Mouse (Mus musculus): ENCODE measurements around the gene Vps26a. TPM values are rescaled to one million over a fixed set of nuclear protein-coding genes. Genes with fewer than 3 reads are reported as not detected.
A peak's percentile ranks its signal among the peaks of the same experiment; 100 is the strongest.

The Vps26a gene
- polyA plus RNA-seq, 1 experiment from 2014 or later: 63.8 TPM

- no peak for DNase-seq (ENCODE audit: low spot score)
These were observed 67.2 kb downstream of the Vps26a start for GRCm38 (mm10) chr10:62419422-62419821.

- DNase-seq (ENCODE audit: low spot score): no peak
These were observed 67.7 kb downstream of the Vps26a start for GRCm38 (mm10) chr10:62418831-62419356.

- no peak for DNase-seq (ENCODE audit: low spot score)
These were observed 73.0 kb downstream of the Vps26a start for GRCm38 (mm10) chr10:62413606-62413982.

GRCm38 (mm10) chr10:62412906-62413605, 73.5 kb downstream of the Vps26a start:
- DNase-seq (ENCODE audit: low spot score): no peak

- no peak for DNase-seq (ENCODE audit: low spot score)
These were observed 74.9 kb downstream of the Vps26a start for GRCm38 (mm10) chr10:62411431-62412410.

GRCm38 (mm10) chr10:62410943-62411342, 75.7 kb downstream of the Vps26a start:
- DNase-seq (ENCODE audit: low spot score): peak; percentile 60

Other genes starting within 250 kb of the Vps26a start
- 0.05 and 0.06 TPM in 2 replicates for gene Tacr2, start 234.4 kb downstream of the Vps26a start, polyA plus RNA-seq (2015; fragmentation: Nextera tagmentation; extraction: Ambion mirVana)
- 37.2 and 37.4 TPM in 2 replicates for gene Hk1, start 106.9 kb downstream of the Vps26a start, polyA plus RNA-seq (2015; fragmentation: Nextera tagmentation; extraction: Ambion mirVana)
- gene Hkdc1, start 64.3 kb downstream of the Vps26a start, polyA plus RNA-seq (2015; fragmentation: Nextera tagmentation; extraction: Ambion mirVana): 0.12 and 0.13 TPM in 2 replicates
- gene 4930507D05Rik, start 37.3 kb downstream of the Vps26a start, polyA plus RNA-seq (2015; fragmentation: Nextera tagmentation; extraction: Ambion mirVana): 0.69 and 0.95 TPM in 2 replicates
- gene Supv3l1, start 37.1 kb downstream of the Vps26a start, polyA plus RNA-seq (2015; fragmentation: Nextera tagmentation; extraction: Ambion mirVana): 20.7 and 21.6 TPM in 2 replicates
- gene Srgn, start 40.6 kb upstream of the Vps26a start, polyA plus RNA-seq (2015; fragmentation: Nextera tagmentation; extraction: Ambion mirVana): 306 and 319 TPM in 2 replicates
- gene Kif1bp, start 91.7 kb upstream of the Vps26a start, polyA plus RNA-seq (2015; fragmentation: Nextera tagmentation; extraction: Ambion mirVana): 24.2 and 26.5 TPM in 2 replicates
- gene Ddx21, start 115.5 kb upstream of the Vps26a start, polyA plus RNA-seq (2015; fragmentation: Nextera tagmentation; extraction: Ambion mirVana): 29.8 and 29.9 TPM in 2 replicates
- gene Ddx50, start 164.4 kb upstream of the Vps26a start, polyA plus RNA-seq (2015; fragmentation: Nextera tagmentation; extraction: Ambion mirVana): 95.0 and 108 TPM in 2 replicates
- gene Stox1, start 239.3 kb upstream of the Vps26a start, polyA plus RNA-seq (2015; fragmentation: Nextera tagmentation; extraction: Ambion mirVana): 3.6 and 3.7 TPM in 2 replicates

Measured in thymus, postnatal 0 days (tissue).